Mouse (Mus musculus): ENCODE results near the gene Aco2. TPM values are rescaled to one million over a fixed set of nuclear protein-coding genes. Genes with fewer than 3 reads are reported as not detected.

Gene Aco2
- polyA plus RNA-seq, 1 experiment from 2014 or later: 200 TPM

DNA sequence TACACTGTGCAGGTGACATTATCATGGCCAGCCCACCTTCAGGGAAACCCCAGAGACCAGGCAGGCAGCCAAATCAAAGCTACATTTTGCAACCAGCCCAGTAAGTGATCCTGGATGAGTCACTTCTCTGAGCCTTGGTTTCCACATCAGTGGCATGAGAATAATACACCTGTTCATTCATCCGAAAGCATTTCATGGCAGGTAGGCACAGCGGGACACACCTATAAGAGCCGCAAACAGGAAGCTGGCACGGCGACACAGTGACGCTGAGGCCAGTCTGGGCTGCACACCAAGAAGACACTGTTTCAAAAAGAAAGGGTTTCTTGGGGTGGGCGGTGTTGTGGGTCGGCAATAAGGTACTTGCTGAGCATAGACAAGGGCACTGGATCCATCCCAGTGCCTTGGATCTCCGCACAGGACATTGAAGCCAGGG is 82.1 kb downstream of the Aco2 start:
- no peak for DNase-seq (ENCODE audit: low spot score)
- ATAC-seq (ENCODE audit: insufficient read depth, low FRiP score, low TSS enrichment): no peak
- Histone ChIP-seq H3K9ac (ENCODE audit: low read length) (no peak overlapping the region), H3K4me2 (ENCODE audit: low read depth) (no peak overlapping the region), H3K27me3 (ENCODE audit: control insufficient read depth, insufficient read depth, low read length) (no peaks in the 10 kb centered on the region), H3K4me1 (ENCODE audit: control insufficient read depth, insufficient read depth, low read length) (no peaks in the 10 kb centered on the region), H3K36me3 (ENCODE audit: control insufficient read depth, insufficient read depth, low read length) (no peaks in the 10 kb centered on the region; the same call in 1 of the 2 replicates), H3K9me3 (ENCODE audit: control insufficient read depth, low read length) (no peaks in the 10 kb centered on the region), H3K27ac (ENCODE audit: low read depth, low read length) (no peak overlapping the region), H3K4me3 (ENCODE audit: low read depth, low read length) (no peak overlapping the region)
- 95% methylated on average over 9 of the region's 9 CpGs for WGBS

DNA sequence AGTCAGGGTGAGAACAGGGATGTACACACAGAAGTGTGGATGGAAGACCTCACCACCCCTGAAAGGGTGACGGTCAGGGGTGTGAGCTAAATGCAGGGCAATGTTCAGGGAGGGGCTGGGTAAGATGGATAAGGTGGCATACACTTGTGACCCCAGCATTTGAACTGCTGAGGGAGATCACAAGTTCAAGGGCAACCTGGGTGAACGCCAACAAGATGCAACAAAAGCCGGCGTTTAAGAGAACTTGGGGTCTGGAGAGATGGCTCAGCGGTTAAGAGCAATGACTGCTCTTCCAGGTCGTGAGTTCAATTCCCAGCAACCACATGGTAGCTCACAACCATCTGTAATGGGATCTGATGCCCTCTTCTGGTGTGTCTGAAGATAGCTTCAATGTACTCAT is 82.6 kb downstream of the Aco2 start:
- Histone ChIP-seq H3K27ac (ENCODE audit: low read depth, low read length) (no peak overlapping the region), H3K27me3 (ENCODE audit: control insufficient read depth, insufficient read depth, low read length) (no peaks in the 10 kb centered on the region), H3K9me3 (ENCODE audit: control insufficient read depth, low read length) (no peaks in the 10 kb centered on the region), H3K36me3 (ENCODE audit: control insufficient read depth, insufficient read depth, low read length) (no peaks in the 10 kb centered on the region; the same call in 1 of the 2 replicates), H3K4me3 (ENCODE audit: low read depth, low read length) (no peak overlapping the region), H3K4me2 (ENCODE audit: low read depth) (no peak overlapping the region), H3K4me1 (ENCODE audit: control insufficient read depth, insufficient read depth, low read length) (no peaks in the 10 kb centered on the region), H3K9ac (ENCODE audit: low read length) (no peak overlapping the region)
- ATAC-seq (ENCODE audit: insufficient read depth, low FRiP score, low TSS enrichment) (no peak), DNase-seq (ENCODE audit: low spot score) (no peak)
- WGBS: 93% methylated on average over 6 of the region's 6 CpGs

DNA sequence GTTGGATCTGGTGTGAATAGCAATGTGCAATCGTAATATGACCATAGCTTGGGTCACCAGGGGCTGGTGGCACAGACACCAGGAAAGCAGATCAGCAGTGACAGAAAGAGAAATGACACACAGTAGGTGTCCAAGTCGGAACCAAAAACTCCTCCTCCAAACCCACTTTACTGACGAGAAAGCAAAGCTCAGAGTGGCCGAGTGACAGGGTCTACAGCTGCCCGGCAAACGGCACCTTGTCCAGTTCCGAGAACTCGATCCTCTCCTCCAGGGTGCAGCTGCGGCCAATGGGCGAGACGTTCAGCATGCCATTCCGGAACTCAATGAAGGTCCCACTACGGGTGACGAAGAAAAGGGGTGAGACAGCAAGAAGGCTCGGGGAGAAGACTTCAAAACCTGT is 83.3 kb downstream of the Aco2 start:
- Histone ChIP-seq H3K9ac (ENCODE audit: low read length) (no peak overlapping the region), H3K4me3 (ENCODE audit: low read depth, low read length) (no peak overlapping the region), H3K27ac (ENCODE audit: low read depth, low read length) (no peak overlapping the region), H3K36me3 (ENCODE audit: control insufficient read depth, insufficient read depth, low read length) (no peaks in the 10 kb centered on the region; the same call in 1 of the 2 replicates), H3K4me2 (ENCODE audit: low read depth) (no peak overlapping the region), H3K4me1 (ENCODE audit: control insufficient read depth, insufficient read depth, low read length) (no peaks in the 10 kb centered on the region), H3K27me3 (ENCODE audit: control insufficient read depth, insufficient read depth, low read length) (no peaks in the 10 kb centered on the region), H3K9me3 (ENCODE audit: control insufficient read depth, low read length) (no peaks in the 10 kb centered on the region)
- 90% methylated on average over 15 of the region's 15 CpGs for WGBS
- ATAC-seq (ENCODE audit: insufficient read depth, low FRiP score, low TSS enrichment) (no peak), DNase-seq (ENCODE audit: low spot score) (no peak)

- Histone ChIP-seq H3K9ac (ENCODE audit: low read length) (no peak overlapping the region), H3K36me3 (ENCODE audit: control insufficient read depth, insufficient read depth, low read length) (no peaks in the 10 kb centered on the region; the same call in 1 of the 2 replicates), H3K27me3 (ENCODE audit: control insufficient read depth, insufficient read depth, low read length) (no peaks in the 10 kb centered on the region), H3K4me3 (ENCODE audit: low read depth, low read length) (no peak overlapping the region), H3K9me3 (ENCODE audit: control insufficient read depth, low read length) (no peaks in the 10 kb centered on the region), H3K4me1 (ENCODE audit: control insufficient read depth, insufficient read depth, low read length) (peaks cover 2% of the 10 kb centered on the region; the same call in 1 of the 2 replicates), H3K27ac (ENCODE audit: low read depth, low read length) (no peak overlapping the region), H3K4me2 (ENCODE audit: low read depth) (no peak overlapping the region)
- whole genome bisulfite sequencing: 55% methylated on average over 8 of the region's 8 CpGs
- DNase-seq (ENCODE audit: low spot score) (peak; percentile 69), ATAC-seq (ENCODE audit: insufficient read depth, low FRiP score, low TSS enrichment) (no peak)
Observed at GRCm38 (mm10) chr15:81956457-81956856, 84.3 kb downstream of the Aco2 start.

DNA sequence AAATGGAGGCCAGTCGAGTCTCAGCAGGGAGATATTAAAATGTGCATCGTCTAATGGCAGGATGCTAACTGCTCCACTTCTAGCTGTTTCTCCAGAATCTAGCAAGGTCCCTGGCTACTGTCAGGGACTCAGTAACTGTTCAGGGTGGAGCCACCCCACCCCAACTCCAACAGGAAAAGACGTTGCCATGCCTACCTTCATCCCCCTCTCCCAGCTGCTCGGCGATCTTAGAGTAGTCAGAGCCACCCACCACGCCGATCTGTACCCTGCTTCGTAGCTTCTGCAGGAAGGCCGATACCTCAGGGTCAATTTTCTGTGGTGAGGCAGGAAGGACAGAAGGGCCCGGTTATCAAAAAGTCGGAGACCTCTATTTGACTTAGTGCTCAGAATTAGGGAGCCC is 85.5 kb downstream of the Aco2 start:
- DNase-seq (ENCODE audit: low spot score) (no peak), ATAC-seq (ENCODE audit: insufficient read depth, low FRiP score, low TSS enrichment) (no peak)
- no peak overlapping the region for H3K27ac ChIP-seq (ENCODE audit: low read depth, low read length)
- H3K36me3 ChIP-seq (ENCODE audit: control insufficient read depth, insufficient read depth, low read length): no peaks in the 10 kb centered on the region; the same call in 1 of the 2 replicates
- no peak overlapping the region for H3K9ac ChIP-seq (ENCODE audit: low read length)
- no peak overlapping the region for H3K4me3 ChIP-seq (ENCODE audit: low read depth, low read length)
- no peak overlapping the region for H3K4me2 ChIP-seq (ENCODE audit: low read depth)
- H3K27me3 ChIP-seq (ENCODE audit: control insufficient read depth, insufficient read depth, low read length): no peaks in the 10 kb centered on the region
- peaks cover 2% of the 10 kb centered on the region; the same call in 1 of the 2 replicates for H3K4me1 ChIP-seq (ENCODE audit: control insufficient read depth, insufficient read depth, low read length)
- no peaks in the 10 kb centered on the region for H3K9me3 ChIP-seq (ENCODE audit: control insufficient read depth, low read length)
- 87% methylated on average over 11 of the region's 11 CpGs for WGBS

- Histone ChIP-seq H3K27me3 (ENCODE audit: control insufficient read depth, insufficient read depth, low read length) (no peaks in the 10 kb centered on the region), H3K36me3 (ENCODE audit: control insufficient read depth, insufficient read depth, low read length) (no peaks in the 10 kb centered on the region; the same call in 1 of the 2 replicates), H3K27ac (ENCODE audit: low read depth, low read length) (no peak overlapping the region), H3K4me1 (ENCODE audit: control insufficient read depth, insufficient read depth, low read length) (peaks cover 2% of the 10 kb centered on the region; the same call in 1 of the 2 replicates), H3K4me2 (ENCODE audit: low read depth) (no peak overlapping the region), H3K4me3 (ENCODE audit: low read depth, low read length) (no peak overlapping the region), H3K9ac (ENCODE audit: low read length) (no peak overlapping the region), H3K9me3 (ENCODE audit: control insufficient read depth, low read length) (no peaks in the 10 kb centered on the region)
- ATAC-seq (ENCODE audit: insufficient read depth, low FRiP score, low TSS enrichment): no peak
- no peak for DNase-seq (ENCODE audit: low spot score)
- WGBS: 85% methylated on average over 3 of the region's 3 CpGs
Observed at GRCm38 (mm10) chr15:81958906-81959305, 86.8 kb downstream of the Aco2 start.

- Histone ChIP-seq H3K9me3 (ENCODE audit: control insufficient read depth, low read length) (no peaks in the 10 kb centered on the region), H3K36me3 (ENCODE audit: control insufficient read depth, insufficient read depth, low read length) (no peaks in the 10 kb centered on the region; the same call in 1 of the 2 replicates), H3K27me3 (ENCODE audit: control insufficient read depth, insufficient read depth, low read length) (no peaks in the 10 kb centered on the region), H3K9ac (ENCODE audit: low read length) (peak within 1 kb of the TSS; percentile 58), H3K4me1 (ENCODE audit: control insufficient read depth, insufficient read depth, low read length) (peaks cover 2% of the 10 kb centered on the region; the same call in 1 of the 2 replicates), H3K27ac (ENCODE audit: low read depth, low read length) (peak within 1 kb of the TSS; percentile 72; the same call in 1 of the 2 replicates), H3K4me2 (ENCODE audit: low read depth) (peak within 1 kb of the TSS; percentile 100), H3K4me3 (ENCODE audit: low read depth, low read length) (peak within 1 kb of the TSS; percentile 64)
- under 1% methylated on average over 66 of the region's 77 CpGs for WGBS
- DNase-seq (ENCODE audit: low spot score): peak; percentile 99
- ATAC-seq (ENCODE audit: insufficient read depth, low FRiP score, low TSS enrichment): peak; percentile 93
Observed at GRCm38 (mm10) chr15:81960171-81961077, 88.3 kb downstream of the Aco2 start, which contains the start of gene Pmm1. TSS of gene Pmm1 (minus strand) at chr15:81960930.

GRCm38 (mm10) chr15:81961078-81961451 is 89.0 kb downstream of the Aco2 start:
- WGBS: 3% methylated on average over 8 of the region's 8 CpGs
- no peaks in the 10 kb centered on the region; the same call in 1 of the 2 replicates for H3K36me3 ChIP-seq (ENCODE audit: control insufficient read depth, insufficient read depth, low read length)
- H3K27me3 ChIP-seq (ENCODE audit: control insufficient read depth, insufficient read depth, low read length): no peaks in the 10 kb centered on the region
- ATAC-seq (ENCODE audit: insufficient read depth, low FRiP score, low TSS enrichment): peak; percentile 28; the same call in 1 of the 2 replicates
- no peaks in the 10 kb centered on the region for H3K9me3 ChIP-seq (ENCODE audit: control insufficient read depth, low read length)
- H3K27ac ChIP-seq (ENCODE audit: low read depth, low read length): no peak overlapping the region
- peaks cover 2% of the 10 kb centered on the region; the same call in 1 of the 2 replicates for H3K4me1 ChIP-seq (ENCODE audit: control insufficient read depth, insufficient read depth, low read length)
- no peak overlapping the region; the same call in 1 of the 2 replicates for H3K9ac ChIP-seq (ENCODE audit: low read length)
- H3K4me3 ChIP-seq (ENCODE audit: low read depth, low read length): peak overlapping the region; percentile 64
- peak overlapping the region; percentile 100 for H3K4me2 ChIP-seq (ENCODE audit: low read depth)
- DNase-seq (ENCODE audit: low spot score): no peak
